Mouse (Mus musculus): ENCODE results near the gene Pip5k1b. TPM values are rescaled to one million over a fixed set of nuclear protein-coding genes. Genes with fewer than 3 reads are reported as not detected.

The Pip5k1b gene
- total RNA-seq, 2 experiments from 2014 or later: 68.4 to 72.1 TPM

GRCm38 (mm10) chr19:24301768-24302148 is 253.9 kb downstream of the Pip5k1b start:
- TF ChIP-seq CTCF (conservative IDR thresholded peaks at IDR 0.05): no peak
- no peak for DNase-seq (ENCODE audit: low spot score in 2 of 2)
- H3K27ac ChIP-seq: peak overlapping the region; percentile 86
- no peak overlapping the region for H3K4me3 ChIP-seq

- TF ChIP-seq CTCF (conservative IDR thresholded peaks at IDR 0.05): peak; percentile 80
- Histone ChIP-seq H3K4me3 (peak overlapping the region; percentile 37), H3K27ac (peak overlapping the region; percentile 86)
- DNase-seq (ENCODE audit: low spot score in 2 of 2): peak; percentile 77 to 85
Measured at GRCm38 (mm10) chr19:24300994-24301767, 254.5 kb downstream of the Pip5k1b start.

- Histone ChIP-seq H3K27ac (peak overlapping the region; percentile 23; the same call in 1 of the 2 replicates), H3K4me3 (no peak overlapping the region)
- DNase-seq (ENCODE audit: low spot score in 2 of 2): no peak
- no peak for TF ChIP-seq CTCF (conservative IDR thresholded peaks at IDR 0.05)
Measured at GRCm38 (mm10) chr19:24293537-24293936, 262.1 kb downstream of the Pip5k1b start.

- no peak overlapping the region for H3K4me3 ChIP-seq
- TF ChIP-seq CTCF (conservative IDR thresholded peaks at IDR 0.05): peak; percentile 96
- H3K27ac ChIP-seq: no peak overlapping the region
- DNase-seq (ENCODE audit: low spot score in 2 of 2): peak in 1 of 2 experiments; percentile 71
Measured at GRCm38 (mm10) chr19:24284187-24284586, 271.5 kb downstream of the Pip5k1b start.

- H3K4me3 ChIP-seq: no peak overlapping the region
Measured at GRCm38 (mm10) chr19:24281288-24281980, 274.2 kb downstream of the Pip5k1b start.

GRCm38 (mm10) chr19:24280601-24281228 is 275.0 kb downstream of the Pip5k1b start, which contains the start of gene Fxn:
Gene Fxn, minus strand, starts transcription at chr19:24280605.
- no peak for DNase-seq (ENCODE audit: low spot score in 2 of 2)

More at GRCm38 (mm10) chr19:24281288-24281980, 274.2 kb downstream of the Pip5k1b start:
- H3K27ac ChIP-seq: no peak overlapping the region
- DNase-seq (ENCODE audit: low spot score in 2 of 2): no peak
- no peak for TF ChIP-seq CTCF (conservative IDR thresholded peaks at IDR 0.05)

GRCm38 (mm10) chr19:24279706-24280600 is 275.7 kb downstream of the Pip5k1b start:
- peak; percentile 82 for TF ChIP-seq CTCF (conservative IDR thresholded peaks at IDR 0.05)
- peak in 1 of 2 experiments; percentile 68 for DNase-seq (ENCODE audit: low spot score in 2 of 2)
- Histone ChIP-seq H3K4me3 (peak overlapping the region; percentile 68), H3K27ac (peak overlapping the region; percentile 97)

More at GRCm38 (mm10) chr19:24280601-24281228, 275.0 kb downstream of the Pip5k1b start, which contains the start of gene Fxn:
- Histone ChIP-seq H3K27ac (peak within 1 kb of the TSS; percentile 97), H3K4me3 (peak within 1 kb of the TSS; percentile 68)
- no peak; the same call in 1 of the 2 replicates for TF ChIP-seq CTCF (conservative IDR thresholded peaks at IDR 0.05)

GRCm38 (mm10) chr19:24278859-24279258 is 276.8 kb downstream of the Pip5k1b start:
- no peak overlapping the region for H3K27ac ChIP-seq
- DNase-seq (ENCODE audit: low spot score in 2 of 2): no peak
- no peak overlapping the region for H3K4me3 ChIP-seq
- TF ChIP-seq CTCF (conservative IDR thresholded peaks at IDR 0.05): no peak

GRCm38 (mm10) chr19:24274281-24274680 is 281.4 kb downstream of the Pip5k1b start:
- DNase-seq (ENCODE audit: low spot score in 2 of 2): no peak
- H3K4me3 ChIP-seq: no peak overlapping the region
- no peak overlapping the region for H3K27ac ChIP-seq
- no peak for TF ChIP-seq CTCF (conservative IDR thresholded peaks at IDR 0.05)

- peak overlapping the region; percentile 40 for H3K4me3 ChIP-seq
- H3K27ac ChIP-seq: peak overlapping the region; percentile 65; the same call in 1 of the 2 replicates
- peak; percentile 93 for TF ChIP-seq CTCF (conservative IDR thresholded peaks at IDR 0.05)
- DNase-seq (ENCODE audit: low spot score in 2 of 2): peak; percentile 84 to 89
Measured at GRCm38 (mm10) chr19:24271746-24272426, 283.8 kb downstream of the Pip5k1b start.

- peak overlapping the region; percentile 40 for H3K4me3 ChIP-seq
- DNase-seq (ENCODE audit: low spot score in 2 of 2): peak in 1 of 2 experiments; percentile 32
- TF ChIP-seq CTCF (conservative IDR thresholded peaks at IDR 0.05): no peak
- peak overlapping the region; percentile 65; the same call in 1 of the 2 replicates for H3K27ac ChIP-seq
Measured at GRCm38 (mm10) chr19:24271326-24271725, 284.3 kb downstream of the Pip5k1b start.

Measured in layer of hippocampus, adult 2 months (tissue).